Mouse (Mus musculus): ENCODE data around the gene Ski. TPM values are rescaled to one million over a fixed set of nuclear protein-coding genes. Genes with fewer than 3 reads are reported as not detected.
A peak's percentile ranks its signal among the peaks of the same experiment; 100 is the strongest.

Ski gene
- polyA plus RNA-seq, 1 experiment from 2014 or later, result 34.9 TPM

- H3K4me3 ChIP-seq (ENCODE audit: low read depth, low read length), result no peak overlapping the region
- peaks cover 49% of the 10 kb centered on the region for H3K4me1 ChIP-seq (ENCODE audit: control insufficient read depth, insufficient read depth, low read length)
- ATAC-seq (ENCODE audit: low read depth), result no peak
- WGBS, result 71% methylated on average over 4 of the region's 6 CpGs
- no peak overlapping the region for H3K9ac ChIP-seq (ENCODE audit: low read depth, low read length)
- no peaks in the 10 kb centered on the region for H3K27me3 ChIP-seq (replicated peaks; ENCODE audit: control insufficient read depth, insufficient read depth, low read length)
- H3K4me2 ChIP-seq (ENCODE audit: low read depth, low read length), result no peak overlapping the region
- no peaks in the 10 kb centered on the region for H3K9me3 ChIP-seq (ENCODE audit: control insufficient read depth, low read length)
- H3K27ac ChIP-seq (replicated peaks; ENCODE audit: low read depth, low read length), result no peak overlapping the region
- no peak for DNase-seq (ENCODE audit: low spot score)
- peaks cover 10% of the 10 kb centered on the region for H3K36me3 ChIP-seq (ENCODE audit: control insufficient read depth, insufficient read depth, low read length)
These were observed 8.7 kb downstream of the Ski start for GRCm38 (mm10) chr4:155213752-155214054.

- peaks cover 10% of the 10 kb centered on the region for H3K36me3 ChIP-seq (ENCODE audit: control insufficient read depth, insufficient read depth, low read length)
- H3K4me2 ChIP-seq (ENCODE audit: low read depth, low read length), result no peak overlapping the region
- no peak overlapping the region for H3K4me3 ChIP-seq (ENCODE audit: low read depth, low read length)
- no peak overlapping the region for H3K9ac ChIP-seq (ENCODE audit: low read depth, low read length)
- H3K9me3 ChIP-seq (ENCODE audit: control insufficient read depth, low read length), result no peaks in the 10 kb centered on the region
- WGBS, result 62% methylated on average over 9 of the region's 9 CpGs
- DNase-seq (ENCODE audit: low spot score) (no peak), ATAC-seq (ENCODE audit: low read depth) (no peak)
- H3K27me3 ChIP-seq (replicated peaks; ENCODE audit: control insufficient read depth, insufficient read depth, low read length), result no peaks in the 10 kb centered on the region
- peaks cover 49% of the 10 kb centered on the region for H3K4me1 ChIP-seq (ENCODE audit: control insufficient read depth, insufficient read depth, low read length)
- H3K27ac ChIP-seq (replicated peaks; ENCODE audit: low read depth, low read length), result no peak overlapping the region
These were observed 9.2 kb downstream of the Ski start for GRCm38 (mm10) chr4:155213052-155213751.

DNA sequence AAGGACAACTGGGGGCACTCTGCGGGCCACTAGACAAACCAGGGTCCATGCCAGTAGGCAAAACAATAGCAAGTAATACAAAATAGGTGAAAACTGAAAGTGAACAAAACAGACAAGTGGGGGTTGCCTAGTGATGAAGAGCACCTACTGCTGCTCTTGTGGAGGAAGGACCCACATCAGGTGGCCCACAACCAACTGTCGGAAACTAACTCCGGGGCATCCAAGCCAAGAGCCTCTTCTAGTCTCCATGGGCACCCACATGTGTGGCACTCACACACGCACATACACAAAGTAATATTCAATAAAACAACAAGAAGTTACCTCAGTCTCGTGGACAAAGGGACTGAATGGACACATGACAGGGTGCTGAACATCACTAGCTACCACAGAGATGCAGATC, 12.9 kb downstream of the Ski start:
- DNase-seq (ENCODE audit: low spot score) (no peak), ATAC-seq (ENCODE audit: low read depth) (no peak)
- H3K36me3 ChIP-seq (ENCODE audit: control insufficient read depth, insufficient read depth, low read length), result peaks cover 10% of the 10 kb centered on the region
- H3K9me3 ChIP-seq (ENCODE audit: control insufficient read depth, low read length), result no peaks in the 10 kb centered on the region
- H3K9ac ChIP-seq (ENCODE audit: low read depth, low read length), result no peak overlapping the region
- peaks cover 29% of the 10 kb centered on the region for H3K4me1 ChIP-seq (ENCODE audit: control insufficient read depth, insufficient read depth, low read length)
- no peak overlapping the region for H3K27ac ChIP-seq (replicated peaks; ENCODE audit: low read depth, low read length)
- H3K4me3 ChIP-seq (ENCODE audit: low read depth, low read length), result no peak overlapping the region
- 97% methylated on average over 5 of the region's 5 CpGs for WGBS
- H3K4me2 ChIP-seq (ENCODE audit: low read depth, low read length), result no peak overlapping the region
- H3K27me3 ChIP-seq (replicated peaks; ENCODE audit: control insufficient read depth, insufficient read depth, low read length), result no peaks in the 10 kb centered on the region

DNA sequence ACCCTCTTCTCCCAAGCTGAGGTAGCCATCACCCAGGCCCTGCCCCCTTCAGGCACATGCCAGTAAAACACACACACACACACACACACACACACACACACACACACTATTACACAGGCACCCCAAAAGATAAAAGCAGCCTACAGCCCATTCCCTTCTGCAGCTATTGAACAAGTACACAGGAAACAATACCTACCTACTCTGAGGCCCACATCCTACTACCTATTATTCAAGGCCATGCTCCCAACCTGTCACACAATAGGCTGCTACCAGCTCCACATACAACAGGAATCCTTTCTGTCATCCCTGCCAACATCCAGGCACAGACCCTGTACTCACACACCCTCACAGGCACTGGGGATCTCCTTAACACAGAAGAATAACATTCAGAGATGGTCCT, 13.3 kb downstream of the Ski start:
- Histone ChIP-seq H3K9ac (ENCODE audit: low read depth, low read length) (no peak overlapping the region), H3K27me3 (replicated peaks; ENCODE audit: control insufficient read depth, insufficient read depth, low read length) (no peaks in the 10 kb centered on the region), H3K36me3 (ENCODE audit: control insufficient read depth, insufficient read depth, low read length) (peaks cover 10% of the 10 kb centered on the region), H3K9me3 (ENCODE audit: control insufficient read depth, low read length) (no peaks in the 10 kb centered on the region), H3K4me2 (ENCODE audit: low read depth, low read length) (no peak overlapping the region), H3K27ac (replicated peaks; ENCODE audit: low read depth, low read length) (no peak overlapping the region), H3K4me3 (ENCODE audit: low read depth, low read length) (no peak overlapping the region), H3K4me1 (ENCODE audit: control insufficient read depth, insufficient read depth, low read length) (peaks cover 29% of the 10 kb centered on the region)
- DNase-seq (ENCODE audit: low spot score) (no peak), ATAC-seq (ENCODE audit: low read depth) (no peak)

- 40% methylated on average over 7 of the region's 7 CpGs for WGBS
- DNase-seq (ENCODE audit: low spot score) (no peak), ATAC-seq (ENCODE audit: low read depth) (no peak)
- Histone ChIP-seq H3K9me3 (ENCODE audit: control insufficient read depth, low read length) (no peaks in the 10 kb centered on the region), H3K4me2 (ENCODE audit: low read depth, low read length) (no peak overlapping the region), H3K36me3 (ENCODE audit: control insufficient read depth, insufficient read depth, low read length) (peaks cover 10% of the 10 kb centered on the region), H3K27ac (replicated peaks; ENCODE audit: low read depth, low read length) (0 out of 2 replicates have a peak overlapping the region, but pooled peaks have one; percentile 15), H3K9ac (ENCODE audit: low read depth, low read length) (no peak overlapping the region), H3K4me3 (ENCODE audit: low read depth, low read length) (no peak overlapping the region), H3K27me3 (replicated peaks; ENCODE audit: control insufficient read depth, insufficient read depth, low read length) (no peaks in the 10 kb centered on the region), H3K4me1 (ENCODE audit: control insufficient read depth, insufficient read depth, low read length) (peaks cover 30% of the 10 kb centered on the region)
These were observed 13.8 kb downstream of the Ski start for GRCm38 (mm10) chr4:155208613-155209012.

- no peak overlapping the region for H3K4me2 ChIP-seq (ENCODE audit: low read depth, low read length)
- no peaks in the 10 kb centered on the region for H3K9me3 ChIP-seq (ENCODE audit: control insufficient read depth, low read length)
- H3K4me1 ChIP-seq (ENCODE audit: control insufficient read depth, insufficient read depth, low read length), result peaks cover 37% of the 10 kb centered on the region
- no peak overlapping the region for H3K9ac ChIP-seq (ENCODE audit: low read depth, low read length)
- DNase-seq (ENCODE audit: low spot score) (no peak), ATAC-seq (ENCODE audit: low read depth) (no peak)
- no peaks in the 10 kb centered on the region for H3K27me3 ChIP-seq (replicated peaks; ENCODE audit: control insufficient read depth, insufficient read depth, low read length)
- H3K36me3 ChIP-seq (ENCODE audit: control insufficient read depth, insufficient read depth, low read length), result peaks cover 10% of the 10 kb centered on the region
- WGBS, result 62% methylated on average over 3 of the region's 3 CpGs
- no peak overlapping the region; the same call in 1 of the 2 replicates for H3K27ac ChIP-seq (replicated peaks; ENCODE audit: low read depth, low read length)
- no peak overlapping the region for H3K4me3 ChIP-seq (ENCODE audit: low read depth, low read length)
These were observed 14.6 kb downstream of the Ski start for GRCm38 (mm10) chr4:155207841-155208240.

- Histone ChIP-seq H3K4me2 (ENCODE audit: low read depth, low read length) (no peak overlapping the region), H3K9me3 (ENCODE audit: control insufficient read depth, low read length) (no peaks in the 10 kb centered on the region), H3K27me3 (replicated peaks; ENCODE audit: control insufficient read depth, insufficient read depth, low read length) (no peaks in the 10 kb centered on the region), H3K4me3 (ENCODE audit: low read depth, low read length) (no peak overlapping the region), H3K4me1 (ENCODE audit: control insufficient read depth, insufficient read depth, low read length) (peaks cover 45% of the 10 kb centered on the region), H3K9ac (ENCODE audit: low read depth, low read length) (no peak overlapping the region), H3K27ac (replicated peaks; ENCODE audit: low read depth, low read length) (no peak overlapping the region), H3K36me3 (ENCODE audit: control insufficient read depth, insufficient read depth, low read length) (peaks cover 10% of the 10 kb centered on the region)
- DNase-seq (ENCODE audit: low spot score), result no peak
- no peak for ATAC-seq (ENCODE audit: low read depth)
- whole genome bisulfite sequencing, result 77% methylated on average over 7 of the region's 8 CpGs
These were observed 15.9 kb downstream of the Ski start for GRCm38 (mm10) chr4:155206498-155206897.

- 67% methylated on average over 6 of the region's 6 CpGs for WGBS
- Histone ChIP-seq H3K36me3 (ENCODE audit: control insufficient read depth, insufficient read depth, low read length) (peaks cover 8% of the 10 kb centered on the region), H3K9ac (ENCODE audit: low read depth, low read length) (no peak overlapping the region), H3K4me1 (ENCODE audit: control insufficient read depth, insufficient read depth, low read length) (peaks cover 50% of the 10 kb centered on the region), H3K4me2 (ENCODE audit: low read depth, low read length) (no peak overlapping the region), H3K27ac (replicated peaks; ENCODE audit: low read depth, low read length) (no peak overlapping the region), H3K9me3 (ENCODE audit: control insufficient read depth, low read length) (no peaks in the 10 kb centered on the region), H3K4me3 (ENCODE audit: low read depth, low read length) (no peak overlapping the region), H3K27me3 (replicated peaks; ENCODE audit: control insufficient read depth, insufficient read depth, low read length) (no peaks in the 10 kb centered on the region)
- ATAC-seq (ENCODE audit: low read depth) (no peak), DNase-seq (ENCODE audit: low spot score) (no peak)
These were observed 16.5 kb downstream of the Ski start for GRCm38 (mm10) chr4:155205919-155206318.

- Histone ChIP-seq H3K27ac (replicated peaks; ENCODE audit: low read depth, low read length) (peak overlapping the region; percentile 44), H3K36me3 (ENCODE audit: control insufficient read depth, insufficient read depth, low read length) (no peaks in the 10 kb centered on the region), H3K4me1 (ENCODE audit: control insufficient read depth, insufficient read depth, low read length) (peaks cover 49% of the 10 kb centered on the region), H3K4me3 (ENCODE audit: low read depth, low read length) (no peak overlapping the region), H3K9me3 (ENCODE audit: control insufficient read depth, low read length) (no peaks in the 10 kb centered on the region), H3K9ac (ENCODE audit: low read depth, low read length) (no peak overlapping the region), H3K27me3 (replicated peaks; ENCODE audit: control insufficient read depth, insufficient read depth, low read length) (no peaks in the 10 kb centered on the region), H3K4me2 (ENCODE audit: low read depth, low read length) (no peak overlapping the region)
- 86% methylated on average over 7 of the region's 7 CpGs for WGBS
- DNase-seq (ENCODE audit: low spot score) (no peak), ATAC-seq (ENCODE audit: low read depth) (no peak)
These were observed 20.6 kb downstream of the Ski start for GRCm38 (mm10) chr4:155201764-155202163.
